Mouse (Mus musculus) gastrocnemius, adult 8-10 months (tissue): Measurements from ENCODE around the gene Gm28038. TPM values are rescaled to one million over a fixed set of nuclear protein-coding genes. Genes with fewer than 3 reads are reported as not detected.

ENCODE experiments used
- DNase-seq, 2 experiments: peaks; one replicate each; pipeline ENCODE4 v3.0.0; 2022; ENCODE audit warnings: low spot score in 2 of 2
- total RNA-seq, 4 experiments: library from RNA; stranded (reverse); gene quantifications; 2 replicates each; pipeline ENCODE4 v1.2.4; 2022

The Gm28038 gene
- total RNA-seq, 4 experiments from 2014 or later, result not detected

DNA sequence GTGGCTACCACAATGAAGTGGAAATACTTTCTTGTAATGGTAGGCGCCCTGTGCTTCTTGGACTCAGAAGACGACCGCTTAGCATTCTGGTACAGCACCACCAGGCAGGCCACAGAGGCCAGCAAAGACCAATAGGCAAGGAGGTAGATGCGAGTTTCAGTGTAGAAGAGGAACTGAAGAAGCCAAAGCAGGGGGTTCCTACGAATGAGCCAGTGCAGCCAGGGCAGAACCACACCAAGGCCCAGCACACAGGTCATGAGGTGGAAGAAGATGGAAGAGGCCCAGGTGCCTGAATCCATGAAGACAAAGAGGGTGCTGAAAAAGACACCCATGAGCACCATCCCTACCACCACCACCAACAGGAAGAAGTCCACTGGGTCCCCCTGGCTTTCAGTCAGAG is 4.2 kb downstream of the Gm28038 start:
- DNase-seq, result no peak

DNA sequence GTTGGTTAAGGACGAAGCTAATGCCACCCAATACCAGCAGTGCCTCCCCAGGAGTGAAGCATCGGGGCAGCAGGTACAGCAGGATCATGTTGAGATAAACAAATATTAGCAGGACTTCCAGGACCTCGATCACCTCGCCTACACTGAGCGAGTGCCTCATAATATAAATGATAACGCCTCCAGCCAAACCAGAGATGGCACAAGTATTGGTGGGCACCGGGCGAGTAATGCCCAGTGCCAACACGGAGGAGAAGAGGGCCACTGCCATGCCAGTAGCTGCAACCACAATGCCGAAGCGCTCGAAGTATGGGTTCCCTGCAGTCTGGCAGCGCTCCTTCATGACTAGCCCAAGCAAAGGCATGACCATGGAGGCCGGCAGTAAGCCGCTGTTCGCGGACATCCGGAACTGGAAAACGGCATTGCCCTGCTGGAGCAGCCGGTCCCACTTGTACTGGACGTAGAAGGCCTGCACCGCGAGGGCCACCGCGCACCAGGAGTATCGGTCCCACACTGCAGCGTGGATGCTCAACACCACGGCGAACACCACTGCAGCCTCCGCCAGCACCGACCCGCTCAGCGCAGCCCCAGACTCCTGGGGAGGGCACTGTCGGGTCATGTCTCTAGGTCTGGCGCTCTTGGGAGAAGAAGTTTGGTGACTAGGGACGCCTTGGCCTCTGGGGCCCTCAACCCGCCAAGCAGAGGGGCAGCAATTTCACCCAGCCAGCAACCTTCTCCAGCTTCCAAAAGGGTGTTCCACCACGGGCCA is 4.8 kb downstream of the Gm28038 start:
- no peak for DNase-seq

DNA sequence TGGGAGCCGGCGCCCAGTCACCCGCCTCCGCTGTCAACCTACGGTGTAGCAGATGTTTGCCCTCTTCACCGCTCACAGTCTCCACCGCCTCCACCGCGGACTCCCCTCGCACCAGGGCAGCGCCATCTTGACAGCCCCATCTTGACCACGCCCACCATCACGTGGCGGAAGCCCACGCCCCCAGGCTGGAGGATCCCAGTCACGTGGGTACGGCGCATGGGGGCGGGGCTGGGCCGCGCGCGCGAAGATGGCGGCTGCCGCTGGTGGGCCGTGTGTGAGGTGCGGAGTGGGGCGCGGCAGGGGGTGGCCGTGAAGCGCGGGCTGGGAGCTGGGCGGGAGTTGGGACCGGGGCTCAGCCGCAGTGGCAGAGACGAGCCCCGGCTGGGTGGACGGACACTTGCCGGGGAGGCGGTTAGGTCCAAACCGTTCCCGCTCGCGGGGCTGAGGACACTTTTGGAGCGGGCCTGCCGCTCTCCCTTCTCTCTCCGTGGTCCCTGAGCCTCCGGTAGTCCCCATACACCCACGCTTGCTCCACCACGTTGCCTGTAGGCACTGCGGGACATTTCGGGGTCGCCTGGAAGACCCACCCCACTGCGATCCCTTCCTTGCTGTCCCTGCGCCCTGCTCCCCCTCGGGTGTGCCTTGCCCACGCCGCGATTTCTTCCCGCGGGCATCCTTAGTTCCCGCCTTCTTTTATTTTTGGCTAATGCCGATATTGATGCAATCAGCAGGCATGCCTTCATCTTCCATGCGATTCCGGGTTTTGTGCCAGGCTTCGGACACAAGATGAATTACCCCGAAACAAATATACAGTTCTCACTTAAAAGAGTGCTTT is 5.6 kb downstream of the Gm28038 start, which contains the start of the genes Dolk and Nup188:
TSS of gene Dolk (minus strand) at position 143 of the 835 bp plus-strand sequence.
TSS of gene Nup188 (plus strand) at position 206 of the 835 bp plus-strand sequence.
- DNase-seq, result peak; percentile 92 to 94

DNA sequence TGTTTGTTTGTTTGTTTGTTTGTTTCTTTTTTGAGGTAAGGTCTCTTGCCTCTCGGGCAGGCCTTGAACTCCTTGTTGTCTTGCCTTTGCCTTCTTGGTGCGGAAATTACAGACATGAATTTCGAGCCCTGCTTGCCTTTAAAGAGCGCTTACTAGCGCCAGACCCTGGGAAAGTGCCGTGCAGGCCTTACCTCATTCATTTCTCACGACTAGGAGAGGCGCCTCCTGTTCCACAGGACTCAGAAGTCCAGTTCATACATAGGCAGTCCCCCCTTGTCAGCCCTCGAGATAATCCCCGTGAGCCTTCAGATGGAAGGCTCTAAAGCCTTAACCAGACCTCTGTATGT is 6.2 kb downstream of the Gm28038 start:
- no peak for DNase-seq

DNA sequence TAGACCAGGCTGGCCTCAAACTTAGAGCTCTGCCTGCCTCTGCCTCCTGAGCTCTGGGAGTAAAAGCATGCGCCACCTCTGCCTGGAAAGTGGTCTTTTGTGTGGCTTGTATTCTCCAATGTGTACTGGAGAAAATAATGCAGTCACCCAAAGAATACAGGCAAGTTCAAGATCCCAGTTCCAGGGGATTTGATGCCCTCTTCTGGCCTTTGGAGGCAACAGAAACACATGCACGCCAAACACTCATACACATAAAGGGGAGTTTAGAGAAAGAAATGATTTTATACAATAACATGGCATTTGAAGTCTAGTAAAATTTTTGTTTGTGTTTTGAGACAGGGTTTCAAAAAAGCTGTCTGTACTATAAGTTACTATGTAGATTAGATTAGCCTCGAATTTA is 18.7 kb downstream of the Gm28038 start:
- DNase-seq, result no peak

DNA sequence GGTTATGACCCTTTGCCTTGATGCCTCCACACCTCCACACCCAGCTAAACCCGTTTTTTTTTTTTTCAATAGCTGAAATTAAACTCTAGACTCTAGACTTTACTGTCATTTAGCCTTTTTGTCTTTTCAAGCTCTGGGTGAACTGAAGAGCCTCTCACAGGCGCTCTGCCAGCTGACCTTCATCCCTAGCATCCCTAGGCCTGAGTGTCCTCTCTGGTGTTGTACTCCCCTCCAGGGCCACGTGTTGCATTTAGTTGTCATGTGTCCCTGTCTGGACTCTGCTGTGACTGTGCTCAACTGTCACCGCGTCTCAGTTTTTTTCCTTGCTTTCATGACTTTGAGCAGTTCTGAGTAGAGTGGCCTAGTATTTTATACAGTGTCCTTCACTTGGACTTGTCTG is 19.1 kb downstream of the Gm28038 start:
- DNase-seq, result no peak

DNA sequence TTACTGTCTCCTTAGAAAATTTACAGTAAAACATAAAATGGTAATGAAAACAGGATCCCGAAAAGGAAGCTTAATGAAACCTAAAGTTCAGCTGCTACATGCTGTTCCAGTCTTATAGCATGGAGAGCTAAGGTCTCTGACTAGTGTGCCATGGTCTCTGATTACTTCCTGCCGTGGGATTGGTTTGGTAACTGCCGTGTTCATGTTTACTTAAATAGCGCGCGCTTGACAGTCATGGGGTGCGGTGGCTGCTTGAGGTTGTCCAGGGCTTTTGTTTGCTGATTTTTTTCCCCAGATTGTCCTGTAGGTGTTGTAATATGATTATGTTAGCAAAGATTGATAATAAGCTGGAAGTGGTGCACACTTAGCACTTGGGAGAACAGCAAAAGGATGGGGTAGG is 25.2 kb downstream of the Gm28038 start:
- no peak for DNase-seq

DNA sequence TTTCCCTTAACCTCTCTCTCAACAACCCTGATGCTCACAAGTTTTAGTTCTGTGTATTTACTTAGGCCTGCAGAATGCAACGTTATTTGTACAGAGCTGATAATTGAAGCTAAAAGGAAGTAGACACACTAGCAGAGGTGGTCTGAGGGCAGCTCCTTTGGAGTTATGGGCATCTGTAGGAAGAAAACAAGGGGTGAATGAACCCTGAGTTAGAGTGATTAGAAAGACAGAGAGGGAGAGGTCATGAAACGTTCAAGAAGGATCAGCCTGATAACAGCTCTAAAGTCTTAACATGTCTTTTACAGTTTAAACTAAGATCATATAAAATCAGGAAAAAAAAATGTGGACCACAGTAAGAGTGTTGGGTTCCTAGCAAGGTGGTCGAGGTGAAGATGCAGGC is 28.5 kb downstream of the Gm28038 start:
- no peak for DNase-seq

DNA sequence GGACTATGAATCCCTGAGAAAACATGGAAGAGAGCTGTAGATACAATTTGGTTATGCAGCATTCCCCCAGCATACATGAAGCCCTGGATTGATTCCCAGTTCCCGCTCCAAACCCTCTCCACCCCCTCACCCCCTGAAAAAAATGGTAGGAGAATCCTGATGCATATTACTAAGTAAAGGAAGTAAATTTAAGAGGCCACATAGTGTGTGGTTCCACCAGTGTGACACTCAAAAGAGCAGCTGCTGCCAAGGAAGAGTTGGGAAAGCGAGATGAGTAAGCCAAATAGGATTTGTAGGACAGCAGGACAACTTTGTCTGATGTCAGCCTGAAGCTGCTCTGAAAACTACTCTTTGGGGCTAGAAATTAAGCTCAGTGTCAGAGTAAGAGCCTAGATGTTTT is 30.6 kb downstream of the Gm28038 start:
- no peak for DNase-seq

DNA sequence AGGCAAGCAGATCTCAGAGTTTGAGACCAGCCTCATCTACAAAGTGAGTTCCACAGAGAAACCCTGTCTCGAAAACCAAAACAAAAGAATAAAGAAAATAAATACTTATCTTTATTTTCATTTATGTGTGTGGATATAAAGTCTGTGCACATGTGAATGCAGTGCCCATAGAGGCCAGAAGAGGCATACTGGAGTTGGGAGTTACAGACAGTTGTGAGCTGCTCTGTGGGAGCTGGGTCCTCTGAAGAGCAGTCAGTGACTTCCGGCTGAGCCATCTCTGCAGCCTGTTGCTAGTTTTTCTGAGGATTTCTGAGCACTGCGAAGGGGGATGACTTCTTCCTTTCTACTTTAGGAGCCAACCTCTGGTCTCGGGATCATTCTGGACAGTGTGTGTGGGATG is 35.3 kb downstream of the Gm28038 start:
- DNase-seq, result no peak

DNA sequence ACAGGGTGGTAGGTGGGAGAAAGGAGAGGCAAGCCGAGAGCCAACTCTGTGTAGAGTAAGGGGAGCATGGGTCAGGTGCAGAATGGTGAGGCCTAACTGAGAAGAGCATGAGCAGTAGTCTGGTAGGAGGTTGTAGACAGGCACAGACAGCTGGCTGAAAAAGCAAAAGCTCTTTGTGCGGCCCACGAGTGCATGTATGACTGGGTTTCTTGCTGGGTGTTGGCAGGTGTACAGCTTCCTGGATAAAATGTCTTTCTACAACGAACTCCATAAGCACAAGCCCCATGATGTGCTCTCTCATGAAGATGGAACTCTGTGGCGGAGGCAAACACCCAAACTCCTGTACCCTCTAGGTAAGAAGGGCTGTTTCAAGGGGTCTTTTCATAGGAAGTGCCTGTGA is 36.1 kb downstream of the Gm28038 start:
- DNase-seq, result no peak

DNA sequence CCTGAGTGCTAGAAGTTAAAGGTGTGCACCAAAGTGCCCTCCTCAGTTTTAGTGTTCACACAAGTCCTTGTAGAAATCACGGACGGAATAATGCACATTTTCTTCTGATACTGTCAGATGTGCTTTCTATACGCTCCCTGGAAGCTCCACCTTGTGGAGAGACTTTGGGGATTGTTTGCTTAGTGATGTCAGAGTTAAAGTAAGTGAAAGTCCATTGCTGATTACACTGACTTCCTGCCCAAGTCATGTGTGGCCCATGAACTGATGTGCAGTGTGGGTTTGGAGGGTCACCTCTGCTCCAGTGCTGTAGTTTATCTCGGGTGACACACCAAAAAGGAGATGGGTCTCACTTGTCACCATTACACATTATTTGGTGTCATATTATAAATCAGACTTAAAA is 38.4 kb downstream of the Gm28038 start:
- DNase-seq, result no peak

DNA sequence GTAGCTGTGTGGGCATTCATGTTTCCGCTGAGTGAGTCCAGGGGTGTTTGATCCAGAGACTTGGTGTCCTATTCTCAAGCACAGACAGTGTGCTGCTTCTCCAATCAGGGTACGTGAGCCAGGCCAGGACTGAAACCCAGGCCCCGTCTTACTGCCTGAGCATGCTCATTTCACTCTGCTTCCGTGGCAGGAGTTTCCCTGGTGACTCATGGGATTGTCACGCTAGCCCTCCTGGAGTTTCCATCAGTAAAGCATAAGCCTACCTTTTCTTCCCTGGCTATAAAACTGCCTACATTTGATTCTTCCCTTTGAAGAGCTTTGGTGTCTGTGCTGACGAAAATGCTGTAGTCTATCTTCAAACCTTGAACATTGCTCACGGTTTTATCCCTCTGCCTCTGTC is 42.3 kb downstream of the Gm28038 start:
- DNase-seq, result no peak

DNA sequence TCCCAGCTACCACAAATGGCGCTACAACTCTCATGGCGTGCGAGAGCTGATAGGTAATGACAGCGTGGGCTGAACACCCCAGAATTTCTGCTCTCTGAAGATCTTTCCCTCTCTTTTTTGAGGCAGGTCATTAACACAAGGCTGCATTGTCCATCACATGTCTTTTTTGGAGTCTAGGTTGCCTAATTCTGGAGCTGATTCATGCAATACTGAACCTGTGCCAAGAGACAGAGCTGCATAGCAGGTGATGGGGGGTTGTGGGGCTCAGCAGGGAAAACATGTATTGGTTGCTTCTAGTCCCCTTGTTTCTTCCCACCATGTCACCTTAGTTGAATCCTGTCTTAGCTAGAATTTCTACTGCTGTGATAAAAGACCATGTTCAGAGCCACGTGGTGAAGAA is 44.5 kb downstream of the Gm28038 start:
- no peak for DNase-seq

DNA sequence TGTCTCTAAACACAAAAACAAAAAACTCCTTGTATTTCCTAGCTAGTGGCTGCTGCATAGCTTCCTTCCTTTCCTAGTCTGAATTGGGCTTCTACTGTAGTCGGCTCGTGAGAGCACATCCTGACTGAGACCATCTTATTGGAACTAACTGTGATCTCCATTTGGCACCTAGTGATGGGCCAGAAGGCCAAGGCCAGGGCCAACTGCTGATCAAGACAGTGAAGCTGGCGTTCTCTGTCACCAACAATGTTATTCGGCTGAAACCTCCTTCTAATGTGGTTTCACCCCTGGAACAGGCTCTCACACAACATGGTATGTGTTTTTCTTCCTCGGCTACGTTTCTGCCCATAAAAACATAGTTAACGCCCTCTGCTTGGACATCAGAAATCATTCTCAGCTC is 46.4 kb downstream of the Gm28038 start:
- no peak for DNase-seq

DNA sequence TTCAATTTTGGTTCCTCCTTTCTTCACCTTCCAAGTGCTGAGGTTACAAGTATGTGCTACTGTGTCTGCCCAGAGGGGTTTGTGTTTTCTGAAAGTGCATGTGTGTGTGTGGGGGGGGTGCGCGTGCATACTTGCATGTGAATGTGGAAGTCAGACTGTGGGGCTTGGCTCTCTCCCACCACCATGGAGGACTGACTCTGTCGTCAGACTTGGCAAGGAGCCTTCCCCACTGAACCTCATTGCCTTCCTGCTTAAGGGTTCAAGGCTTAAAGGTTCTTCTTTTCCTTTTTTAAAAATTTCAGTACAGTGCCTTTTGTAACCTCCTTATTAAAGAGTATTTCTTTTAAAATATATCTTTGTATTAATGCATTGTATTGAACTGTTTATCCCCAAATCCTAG is 47.9 kb downstream of the Gm28038 start:
- no peak for DNase-seq

DNA sequence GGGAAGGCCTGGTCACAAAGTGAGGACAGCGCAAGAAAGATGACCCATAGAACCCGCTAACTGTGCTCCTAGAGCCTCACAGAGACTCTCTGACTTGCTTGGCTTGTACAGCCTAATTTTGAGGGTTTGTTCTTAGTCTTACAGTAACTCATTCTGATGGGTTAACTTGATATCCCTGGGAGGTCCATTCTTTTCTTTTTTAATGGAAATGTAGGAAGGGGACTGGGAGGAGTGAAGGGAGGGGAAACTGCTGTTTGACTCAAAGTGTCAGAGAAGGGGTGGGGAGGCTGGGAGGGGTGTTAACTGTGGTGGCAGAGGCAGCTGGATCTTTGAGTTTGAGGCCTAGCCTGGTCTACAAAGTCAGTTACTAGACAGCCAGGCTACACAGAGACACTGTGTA is 54.5 kb downstream of the Gm28038 start:
- no peak for DNase-seq

DNA sequence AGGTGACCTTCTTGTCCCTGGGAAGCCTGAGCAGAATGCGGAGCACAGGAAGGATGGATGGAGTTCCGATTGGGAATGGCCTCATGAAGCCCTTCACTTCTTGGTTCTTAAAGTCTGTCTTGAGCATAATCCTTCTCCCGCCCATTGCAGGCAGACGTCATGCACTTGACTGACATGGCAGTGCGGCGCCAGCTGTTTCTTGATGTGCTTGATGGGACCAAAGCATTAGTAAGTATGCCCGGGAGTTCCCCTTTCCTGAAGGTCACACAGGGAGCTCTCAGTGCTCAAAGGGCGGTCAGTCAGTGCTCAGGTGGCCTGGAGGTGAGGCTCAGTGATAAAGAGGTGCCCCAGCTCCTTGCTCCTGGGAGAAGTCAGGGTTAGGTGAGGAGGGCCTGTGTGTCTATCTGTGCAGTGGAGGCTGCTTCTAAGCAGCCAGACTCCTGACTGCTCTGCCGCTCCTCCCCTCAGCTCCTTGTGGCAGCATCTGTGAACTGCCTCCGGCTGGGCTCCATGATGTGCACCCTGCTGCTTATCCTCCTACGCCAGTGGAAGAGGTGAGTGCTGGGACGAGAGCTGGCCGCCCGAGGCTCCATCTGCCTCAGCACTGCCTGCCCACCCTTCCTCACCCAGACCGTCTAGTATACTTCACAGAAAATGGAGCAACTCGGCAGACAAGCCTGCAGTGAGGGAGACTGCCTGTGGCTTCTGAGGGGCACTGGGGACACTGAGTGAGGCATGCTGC is 55.5 kb downstream of the Gm28038 start:
- DNase-seq, result no peak

DNA sequence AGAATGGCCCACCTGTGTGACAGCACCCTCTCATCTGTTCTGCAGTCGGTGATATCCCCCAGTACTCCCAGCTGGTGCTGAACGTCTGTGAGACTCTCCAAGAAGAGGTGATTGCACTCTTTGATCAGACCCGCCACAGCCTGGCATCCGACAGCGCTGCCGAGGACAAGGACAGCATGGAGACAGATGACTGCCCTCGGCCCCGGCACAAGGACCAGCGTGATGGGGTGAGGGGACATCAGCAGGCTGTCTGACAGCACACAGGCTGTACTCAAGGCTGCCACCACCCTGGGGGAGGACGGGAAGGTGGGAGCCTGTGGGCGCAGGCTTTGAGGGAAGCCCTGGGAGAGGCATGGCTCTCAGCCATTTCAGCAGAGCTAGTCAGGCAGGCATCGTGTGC is 56.3 kb downstream of the Gm28038 start:
- no peak for DNase-seq

DNA sequence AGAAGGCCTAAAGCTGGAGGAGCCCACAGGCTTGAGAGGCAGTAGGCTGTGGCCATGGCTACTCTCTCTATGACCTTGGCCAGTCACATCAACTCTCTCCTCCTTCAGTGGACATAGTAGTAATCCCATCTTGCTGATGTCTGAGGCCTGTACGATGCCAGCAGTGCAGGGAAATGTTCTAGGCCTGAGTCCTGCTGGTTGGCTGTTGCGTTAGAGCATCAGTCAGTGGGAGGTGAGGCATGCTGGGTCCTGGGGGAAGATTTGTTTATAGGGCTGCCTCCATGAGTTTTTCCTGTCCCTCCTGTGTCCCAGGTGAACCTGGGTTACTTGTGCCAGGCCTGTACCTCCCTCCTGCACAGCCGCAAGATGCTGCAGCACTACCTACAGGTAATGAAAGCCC is 61.2 kb downstream of the Gm28038 start:
- no peak for DNase-seq

DNA sequence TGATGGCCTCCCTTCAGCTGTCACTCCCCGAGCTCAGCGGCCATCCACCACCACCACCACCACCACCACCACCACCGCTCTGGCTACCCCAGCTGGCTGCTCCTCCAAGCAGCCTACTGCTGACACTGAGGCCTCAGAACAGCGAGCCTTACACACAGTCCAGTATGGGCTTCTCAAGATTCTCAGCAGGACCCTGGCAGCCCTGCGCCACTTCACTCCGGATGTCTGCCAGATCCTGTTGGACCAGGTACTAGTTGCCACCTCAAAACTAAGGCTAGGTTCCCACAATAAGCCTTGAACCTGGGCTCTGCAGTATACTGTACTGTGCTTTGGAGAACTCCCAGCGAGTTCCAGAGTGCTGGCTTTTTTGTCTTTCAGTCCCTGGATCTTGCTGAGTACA is 61.7 kb downstream of the Gm28038 start:
- DNase-seq, result no peak

DNA sequence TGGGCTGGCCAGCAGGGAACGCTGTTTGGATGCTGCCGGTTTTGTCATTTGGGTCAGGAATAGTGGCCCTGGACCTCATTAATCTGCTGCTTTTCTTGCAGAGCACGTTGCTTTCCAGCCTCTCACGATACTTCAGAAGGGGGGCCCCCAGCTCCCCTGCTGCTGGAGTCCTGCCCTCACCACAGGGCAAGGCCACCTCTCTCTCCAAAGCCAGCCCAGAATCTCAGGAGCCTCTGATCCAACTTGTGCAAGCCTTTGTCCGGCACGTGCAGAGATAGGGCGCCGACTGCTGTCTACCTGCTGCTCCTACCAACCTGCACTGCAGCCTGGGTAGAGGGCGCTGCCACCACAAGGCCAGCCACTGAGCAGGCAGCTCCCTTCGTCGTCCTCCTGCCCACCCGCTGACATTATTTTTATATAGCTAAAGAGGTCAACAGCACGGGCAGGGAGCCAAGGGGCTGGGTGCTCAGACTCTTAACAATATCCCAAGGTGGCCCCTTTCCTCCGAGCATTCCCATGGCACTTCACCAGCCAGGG is 62.8 kb downstream of the Gm28038 start:
- DNase-seq, result no peak
